Mouse (Mus musculus) embryonic stem cell, embryonic (primary cell): ENCODE data around the gene Ddx47.

Experiments used
- CTCF ChIA-PET, 4 experiments: fragments of 300-600 bp in 2 of 4; fragments of 350-600 bp in 2 of 4; sonication (Branson Sonifier 250); formaldehyde crosslinking; loops; one replicate each; lab custom pipeline; 2022; ENCODE audit warnings: inconsistent platforms in 2 of 4; lab: Charles Lee
- POLR2A ChIA-PET, 4 experiments: fragments of 300-600 bp in 2 of 4; fragments of 350-600 bp in 2 of 4; sonication (Branson Sonifier 250); formaldehyde crosslinking; loops; one replicate each; lab custom pipeline; 2022; ENCODE audit warnings: antibody characterized with exemption in 4 of 4, inconsistent platforms in 1 of 4; lab: Charles Lee

Ddx47 gene

DNA sequence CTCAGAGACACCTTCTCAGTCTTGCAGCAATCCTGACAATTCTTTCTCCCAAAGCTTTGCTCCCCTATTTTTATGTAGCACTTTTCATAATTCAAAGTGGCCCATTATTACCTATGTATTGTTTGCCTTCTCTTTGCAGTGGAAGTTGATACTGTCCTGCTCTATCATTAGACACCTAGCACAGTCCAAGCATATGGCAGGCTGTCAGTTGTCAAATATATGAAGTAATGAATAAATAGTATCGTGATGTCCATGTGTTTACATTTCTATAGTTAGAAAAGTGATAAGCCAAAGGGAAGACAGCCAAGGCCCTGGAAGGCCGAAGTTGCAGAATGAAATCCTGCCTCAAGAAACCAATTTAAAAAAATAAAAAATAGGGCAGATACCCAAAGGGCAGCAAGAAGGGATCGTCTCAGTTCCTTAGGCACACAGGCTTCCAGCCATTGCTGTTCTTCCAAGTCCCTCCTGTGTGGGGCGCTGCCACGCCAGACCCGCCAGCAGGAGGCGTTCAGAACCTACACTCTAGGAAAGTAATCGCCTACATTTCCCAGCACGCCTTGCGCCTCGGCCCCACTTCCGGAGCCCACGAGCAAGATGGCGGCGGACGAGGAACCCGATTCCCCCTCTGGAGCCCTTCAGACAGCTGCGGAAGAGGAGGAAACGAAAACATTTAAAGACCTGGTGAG is at the start of gene Ddx47:
Ddx47 (plus strand) TSS at position 565 of the 686 bp plus-strand sequence.
- CTCF ChIA-PET, result interaction anchor here (0.6 to 2.0 kb wide), 15 partner anchors 11 to 386 kb away, joined by 3 to 9 read pairs (median 4); partner anchors contain the start of gene Apold1 (in 1 of the 4)
- POLR2A ChIA-PET, result interaction anchor here in 3 of 4 experiments (0.6 to 7.1 kb wide), 17 partner anchors 11 to 1480 kb away, joined by 3 to 51 read pairs (median 4); partner anchors contain the start of gene Apold1 (in 1 of the 3)

DNA sequence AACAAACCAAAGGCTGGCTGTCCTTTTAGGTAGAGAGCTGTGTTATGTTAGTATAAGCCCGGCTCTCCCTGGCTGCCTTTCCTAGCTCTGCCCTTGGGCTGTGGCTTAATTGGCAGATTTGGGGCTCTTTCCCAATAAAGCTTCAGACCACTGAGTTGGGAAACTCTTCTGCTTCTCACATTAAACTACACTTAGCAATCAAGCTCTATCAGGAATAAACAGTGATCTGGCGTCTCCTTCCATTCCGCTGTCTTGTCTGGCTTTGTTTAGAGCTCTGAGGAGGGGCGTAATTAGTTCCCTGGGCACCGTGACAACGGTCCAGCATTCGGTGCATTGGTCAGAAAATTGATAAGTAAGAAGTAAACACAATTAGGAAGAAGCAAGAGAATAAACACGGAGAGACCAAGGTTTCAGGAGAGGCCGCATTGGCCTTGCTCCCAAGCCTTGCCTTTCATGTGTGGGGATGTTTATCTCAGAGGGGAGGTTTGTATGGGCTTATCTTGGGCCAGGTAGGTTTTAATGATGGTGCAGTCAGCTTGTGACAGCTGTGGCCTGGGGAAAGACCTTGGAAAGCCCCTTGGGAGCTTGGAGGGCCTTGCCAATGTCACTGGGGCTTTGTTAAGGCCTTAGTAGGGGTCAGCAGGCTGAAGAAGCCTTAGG is 49.4 kb upstream of the Ddx47 start:
- ChIA-PET POLR2A (interaction anchor here (0.5 to 2.5 kb wide), 25 partner anchors 9 to 428 kb away, joined by 3 to 10 read pairs (median 3); partner anchors contain the start of genes Apold1 (in 3 of the 4), Cdkn1b (in 2 of the 4) and Gpr19 (in 1 of the 4)), CTCF (interaction anchor here in 3 of 4 experiments (0.5 to 1.2 kb wide), 4 partner anchors 14 to 91 kb away, joined by 3 to 7 read pairs (median 4); partner anchors contain the start of gene Apold1 (in 1 of the 3))

GRCm38 (mm10) chr6:134962518-134962893 is 48.9 kb upstream of the Ddx47 start:
- ChIA-PET POLR2A (interaction anchor here in 2 of 4 experiments (0.6 to 2.5 kb wide), 9 partner anchors 8 to 93 kb away, joined by 3 to 10 read pairs (median 3); partner anchors contain the start of genes Apold1 (in 1 of the 2) and Gpr19 (in 1 of the 2)), CTCF (interaction anchor here in 1 of 4 experiments (1.0 kb wide), 1 partner anchor 92 kb away, joined by 3 read pairs; no protein-coding TSS in a partner anchor)

DNA sequence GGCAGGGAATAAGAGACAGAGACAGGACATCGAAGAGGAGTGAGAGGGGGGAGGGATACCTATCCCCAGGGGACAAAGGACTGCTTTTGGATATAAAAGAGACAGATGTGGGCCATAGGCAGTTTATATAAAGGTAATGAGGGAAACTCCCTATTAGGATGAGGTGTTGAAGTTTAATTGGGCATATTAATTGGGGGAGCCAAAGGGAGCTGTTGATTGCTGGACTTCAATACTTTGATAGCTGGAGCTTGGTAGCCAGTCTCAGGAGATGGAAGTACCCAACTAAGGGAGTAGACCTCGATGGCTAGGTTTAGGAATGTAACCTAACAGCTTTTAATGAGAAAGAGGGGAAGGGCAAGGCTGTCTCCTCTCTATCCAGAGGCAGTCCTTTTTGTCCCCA is 47.5 kb upstream of the Ddx47 start:
- POLR2A ChIA-PET, result interaction anchor here in 2 of 4 experiments (0.9 to 3.0 kb wide), 6 partner anchors 11 to 35 kb away, joined by 3 to 12 read pairs (median 4); partner anchors contain the start of gene Apold1 (in 1 of the 2)
- CTCF ChIA-PET, result no interaction called here

DNA sequence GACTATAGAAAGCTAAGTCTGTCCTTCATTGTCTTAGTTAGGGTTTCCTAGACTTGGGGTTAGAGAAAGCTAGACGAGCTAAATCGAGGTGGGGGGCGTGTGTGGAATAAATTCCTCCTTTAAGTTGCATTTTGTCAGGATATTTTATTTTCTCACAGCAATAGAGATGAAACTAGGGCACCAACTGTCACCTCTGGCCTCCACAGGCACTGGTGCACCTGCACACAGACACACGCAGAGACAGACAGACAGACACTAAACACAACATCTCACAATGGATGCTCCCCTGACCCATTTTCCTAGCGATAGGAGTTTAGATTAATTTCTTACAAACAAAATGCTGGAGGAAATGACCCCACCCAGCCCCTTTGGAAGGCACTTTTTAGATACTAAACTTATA is 44.7 kb upstream of the Ddx47 start:
- CTCF ChIA-PET, result interaction anchor here in 2 of 4 experiments (0.6 kb wide), 2 partner anchors 51 to 340 kb away, joined by 3 to 4 read pairs; no protein-coding TSS in a partner anchor
- POLR2A ChIA-PET, result interaction anchor here in 1 of 4 experiments (0.6 kb wide), 1 partner anchor 399 kb away, joined by 5 read pairs; no protein-coding TSS in a partner anchor

GRCm38 (mm10) chr6:134968326-134968725 is 43.1 kb upstream of the Ddx47 start:
- CTCF ChIA-PET, result no interaction called here

DNA sequence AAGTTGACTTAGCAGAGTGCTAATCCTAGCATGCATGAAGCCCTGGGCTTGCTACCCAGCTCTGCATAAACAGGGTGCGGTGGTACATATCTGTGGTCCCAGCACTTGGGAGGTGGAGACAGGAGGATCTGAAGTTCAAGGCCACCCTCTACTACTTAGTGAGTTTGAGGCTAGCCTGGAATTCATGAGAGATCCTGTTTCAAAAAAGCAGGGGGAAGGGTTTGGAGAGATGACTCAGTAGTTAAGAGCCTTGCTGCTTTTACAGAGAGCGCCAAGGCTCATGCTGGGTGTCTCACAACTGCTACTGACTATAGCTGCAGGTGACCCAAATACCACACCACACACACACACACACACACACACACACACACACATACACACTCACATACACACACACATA is 41.9 kb upstream of the Ddx47 start:
- ChIA-PET POLR2A (no interaction called here), CTCF (interaction anchor here in 1 of 4 experiments (0.5 kb wide), 1 partner anchor 41 kb away, joined by 5 read pairs; no protein-coding TSS in a partner anchor)

More at GRCm38 (mm10) chr6:134968326-134968725, 43.1 kb upstream of the Ddx47 start:
- POLR2A ChIA-PET, result interaction anchor here in 2 of 4 experiments (0.6 kb wide), 2 partner anchors 27 to 105 kb away, joined by 3 to 4 read pairs; no protein-coding TSS in a partner anchor

- POLR2A ChIA-PET, result interaction anchor here in 2 of 4 experiments (0.7 to 2.4 kb wide), 6 partner anchors 9 to 52 kb away, joined by 3 to 16 read pairs (median 4); partner anchors contain the start of genes Apold1 (in 1 of the 2) and Cdkn1b (in 1 of the 2)
- CTCF ChIA-PET, result interaction anchor here in 1 of 4 experiments (0.6 kb wide), 1 partner anchor 25 kb away, joined by 3 read pairs; no protein-coding TSS in a partner anchor
Observed at GRCm38 (mm10) chr6:134972096-134972495, 39.3 kb upstream of the Ddx47 start.

- ChIA-PET CTCF (interaction anchor here in 2 of 4 experiments (0.6 to 1.0 kb wide), 3 partner anchors 29 to 1746 kb away, joined by 4 read pairs; no protein-coding TSS in a partner anchor), POLR2A (interaction anchor here in 2 of 4 experiments (0.9 to 1.9 kb wide), 6 partner anchors 8 to 57 kb away, joined by 3 to 5 read pairs (median 4); partner anchors contain the start of gene Cdkn1b (in 1 of the 2))
Observed at GRCm38 (mm10) chr6:134976628-134977027, 34.8 kb upstream of the Ddx47 start.

- CTCF ChIA-PET, result interaction anchor here (0.6 to 1.9 kb wide), 13 partner anchors 16 to 1465 kb away, joined by 3 to 8 read pairs (median 4); partner anchors contain the start of gene Ddx47 (in 1 of the 4)
Observed at GRCm38 (mm10) chr6:134981231-134982062, 30.0 kb upstream of the Ddx47 start, which contains the start of gene Apold1. Gene Apold1, plus strand, starts transcription at chr6:134981718.

GRCm38 (mm10) chr6:134983529-134984370 is 27.7 kb upstream of the Ddx47 start:
- ChIA-PET CTCF (interaction anchor here (0.5 to 2.6 kb wide), 24 partner anchors 10 to 1565 kb away, joined by 3 to 12 read pairs (median 4); no protein-coding TSS in a partner anchor), POLR2A (interaction anchor here (0.7 to 3.9 kb wide), 37 partner anchors 8 to 1821 kb away, joined by 3 to 32 read pairs (median 4); partner anchors contain the start of genes Cdkn1b (in 3 of the 4), Gpr19 (in 1 of the 4), Gprc5a (in 1 of the 4) and Hist4h4 (in 1 of the 4))

More at GRCm38 (mm10) chr6:134981231-134982062, 30.0 kb upstream of the Ddx47 start, which contains the start of gene Apold1:
- POLR2A ChIA-PET, result interaction anchor here (0.5 to 3.9 kb wide), 40 partner anchors 9 to 359 kb away, joined by 3 to 32 read pairs (median 4); partner anchors contain the start of genes Cdkn1b (in 2 of the 4) and Ddx47 (in 1 of the 4)

- ChIA-PET POLR2A (interaction anchor here in 3 of 4 experiments (0.9 to 2.2 kb wide), 12 partner anchors 9 to 223 kb away, joined by 3 to 6 read pairs (median 4); partner anchors contain the start of gene Gpr19 (in 1 of the 3)), CTCF (interaction anchor here in 2 of 4 experiments (1.1 to 2.2 kb wide), 5 partner anchors 13 to 45 kb away, joined by 3 to 12 read pairs (median 4); no protein-coding TSS in a partner anchor)
Observed at GRCm38 (mm10) chr6:134984748-134985147, 26.7 kb upstream of the Ddx47 start.

DNA sequence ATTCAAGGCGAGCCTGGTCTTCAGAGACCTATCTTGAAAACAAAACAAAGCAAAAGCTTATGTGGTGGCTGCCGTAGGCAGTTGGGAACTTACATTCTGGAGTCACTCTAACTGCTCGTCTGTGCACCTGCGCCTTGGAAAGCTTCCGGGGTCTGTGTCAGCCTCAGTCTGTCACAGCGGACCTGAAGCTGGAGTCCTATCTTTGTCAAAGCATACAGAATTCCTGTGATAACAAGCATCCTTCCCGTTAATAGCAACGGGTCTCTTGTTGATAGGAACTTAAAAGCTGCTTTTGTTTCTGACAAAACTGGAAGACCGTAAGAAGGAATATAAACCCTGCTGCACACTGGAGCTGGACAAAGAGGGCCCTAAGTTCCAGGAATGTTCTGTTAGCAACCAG is 23.0 kb upstream of the Ddx47 start:
- ChIA-PET CTCF (interaction anchor here in 1 of 4 experiments (1.5 kb wide), 1 partner anchor 9 kb away, joined by 4 read pairs; no protein-coding TSS in a partner anchor), POLR2A (interaction anchor here in 2 of 4 experiments (0.6 to 1.4 kb wide), 3 partner anchors 9 to 96 kb away, joined by 3 to 4 read pairs (median 4); no protein-coding TSS in a partner anchor)

DNA sequence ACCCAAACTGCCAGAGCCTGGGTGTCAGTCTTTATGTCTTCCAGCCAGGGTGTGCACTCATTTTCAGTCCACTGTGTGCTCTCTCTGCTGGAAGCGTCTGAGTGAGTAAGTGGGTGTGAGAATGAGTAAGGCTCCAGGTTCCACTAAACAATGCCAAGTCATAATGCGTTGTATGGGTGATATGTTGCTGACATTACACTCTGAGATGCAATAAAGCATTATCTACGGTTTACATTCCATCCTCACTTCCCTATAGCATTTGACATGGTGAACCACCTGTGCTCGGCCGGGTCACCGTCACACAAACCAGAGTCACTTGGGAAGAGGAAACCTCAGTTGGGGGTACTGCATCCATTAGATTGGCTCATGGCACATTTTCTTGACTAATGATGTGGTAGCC is 20.7 kb upstream of the Ddx47 start:
- ChIA-PET CTCF (no interaction called here), POLR2A (interaction anchor here in 1 of 4 experiments (0.9 to 4.3 kb wide), 3 partner anchors 9 to 48 kb away, joined by 3 to 32 read pairs (median 4); partner anchors contain the start of gene Apold1)

DNA sequence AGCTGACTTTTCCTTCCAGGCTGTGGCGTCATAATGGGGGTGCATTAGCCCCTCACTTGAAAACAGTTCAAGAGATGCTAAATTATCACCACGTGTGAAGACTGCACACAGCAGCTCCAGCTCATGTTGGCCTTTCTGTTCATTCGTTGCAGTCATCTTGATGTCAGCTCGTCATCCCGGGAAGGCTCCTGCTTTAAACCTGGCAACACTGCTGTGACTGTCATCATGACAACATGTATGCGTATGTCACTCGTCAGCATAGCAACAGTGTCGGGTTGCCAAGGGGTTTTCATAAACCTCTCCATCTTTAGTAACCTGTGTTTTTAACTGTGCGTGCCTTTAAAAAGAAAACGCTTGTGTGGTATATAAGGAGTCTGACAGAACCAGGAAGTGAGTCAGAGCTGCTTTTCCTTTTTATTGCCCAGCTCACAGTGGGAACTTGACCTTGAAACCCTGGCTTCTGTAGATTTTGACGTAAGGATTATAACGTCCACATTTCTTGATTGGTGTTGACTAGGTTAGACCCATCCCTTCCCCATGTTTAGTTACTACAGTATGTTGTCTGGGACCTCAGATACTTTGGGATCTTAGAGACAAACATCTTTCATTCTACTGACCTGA is 17.3 kb upstream of the Ddx47 start:
- ChIA-PET CTCF (interaction anchor here in 3 of 4 experiments (0.5 to 1.7 kb wide), 7 partner anchors 10 to 396 kb away, joined by 3 to 6 read pairs (median 4); partner anchors contain the start of gene Ddx47 (in 1 of the 3)), POLR2A (interaction anchor here in 3 of 4 experiments (0.5 to 4.3 kb wide), 10 partner anchors 10 to 74 kb away, joined by 3 to 32 read pairs (median 4); partner anchors contain the start of genes Apold1 (in 2 of the 3), Cdkn1b (in 1 of the 3) and Ddx47 (in 1 of the 3))
